Mouse (Mus musculus): ENCODE measurements around the gene Il17ra. TPM values are rescaled to one million over a fixed set of nuclear protein-coding genes. Genes with fewer than 3 reads are reported as not detected.

Il17ra gene
- polyA plus RNA-seq (2012; rRNA removed) = 4.5 and 5.6 TPM in 2 replicates

GRCm38 (mm10) chr6:120463086-120463871 is at the start of gene Il17ra:
Gene Il17ra (plus strand): TSS chr6:120463247.

GRCm38 (mm10) chr6:120493374-120494181 is 30.5 kb downstream of the Il17ra start, which contains the start of gene Tmem121b:
Gene Tmem121b (minus strand): TSS chr6:120493807.

GRCm38 (mm10) chr6:120531020-120531965 is 68.2 kb downstream of the Il17ra start, which contains the start of gene Hdhd5:
Gene Hdhd5 (minus strand): TSS chr6:120531319.

Other genes starting within 250 kb of the Il17ra start
- gene D330020A13Rik, start 168.9 kb upstream of the Il17ra start, polyA plus RNA-seq (2012; rRNA removed) = 0.10 and 0.29 TPM in 2 replicates
- gene B4galnt3, start 168.7 kb upstream of the Il17ra start, polyA plus RNA-seq (2012; rRNA removed) = 0.28 and 1.4 TPM in 2 replicates
- gene Kdm5a, start 99.1 kb upstream of the Il17ra start, polyA plus RNA-seq (2012; rRNA removed) = 13.8 and 13.9 TPM in 2 replicates
- 13.2 and 14.2 TPM in 2 replicates for gene Ccdc77, start 98.9 kb upstream of the Il17ra start, polyA plus RNA-seq (2012; rRNA removed)
- gene Tmem121b, start 30.6 kb downstream of the Il17ra start, polyA plus RNA-seq (2012; rRNA removed) = 9.9 and 11.3 TPM in 2 replicates
- gene Hdhd5, start 68.1 kb downstream of the Il17ra start, polyA plus RNA-seq (2012; rRNA removed) = 23.5 and 24.9 TPM in 2 replicates
- 9.9 and 12.6 TPM in 2 replicates for gene Cecr2, start 203.1 kb downstream of the Il17ra start, polyA plus RNA-seq (2012; rRNA removed)